In the genomic region with DNA sequence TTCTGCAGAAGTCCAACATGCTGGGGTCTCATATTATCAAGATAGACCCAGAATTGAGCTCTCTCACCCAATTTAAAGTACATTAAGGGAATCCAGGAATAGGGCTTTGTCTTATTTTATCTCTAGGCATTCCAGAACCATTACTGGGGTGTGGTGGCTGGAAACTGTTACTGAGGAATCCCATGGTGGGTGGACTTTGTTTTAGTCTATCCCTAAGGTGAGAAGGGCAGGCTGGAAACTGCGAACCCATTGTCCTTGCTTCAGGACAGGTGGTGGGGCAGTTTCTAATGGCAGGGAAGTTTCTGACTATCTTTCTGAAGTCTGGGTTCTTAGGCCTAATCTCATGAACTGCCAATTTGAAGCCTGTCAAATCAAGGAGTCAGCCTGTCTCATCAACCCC, we compare ENCODE assay signal across 23 mouse cellular contexts. TPM values are rescaled to one million over a fixed set of nuclear protein-coding genes. Genes with fewer than 3 reads are reported as not detected.
"Had no signal": no experiment of that assay in that cellular context is flagged by ENCODE, and none has a peak within 500 bp of the region (broad histone marks: within the 10 kb centered on the region; RNA-seq: fewer than 3 reads in every experiment).

No protein-coding gene starts in this region.

RNA-seq across cellular contexts. Expression of a gene that starts 26.2 kb away (rescaled TPM):
- polyA plus RNA-seq: heart, embryonic 10.5 days; heart, embryonic 11.5 days; heart, embryonic 12.5 days; heart, embryonic 13.5 days; heart, embryonic 14.5 days; heart, embryonic 15.5 days; heart, embryonic 16.5 days; heart, postnatal 0 days; hindbrain, embryonic 10.5 days; hindbrain, embryonic 11.5 days; hindbrain, embryonic 12.5 days; hindbrain, embryonic 13.5 days; hindbrain, embryonic 14.5 days; hindbrain, embryonic 15.5 days; hindbrain, embryonic 16.5 days; hindbrain, postnatal 0 days; inflammation-experienced regulatory T-cells, adult 6 months; intestine, embryonic 14.5 days; intestine, postnatal 0 days; kidney, embryonic 14.5 days; kidney, embryonic 15.5 days; large intestine, adult 2 months had no signal

RNA-seq across cellular contexts. Expression of a gene that starts 50.1 kb away (rescaled TPM):
- polyA plus RNA-seq: inflammation-experienced regulatory T-cells, adult 6 months; kidney, adult 2 months; kidney, embryonic 14.5 days; large intestine, adult 2 months had no signal
